Mouse (Mus musculus) pancreas, adult 10 weeks (tissue): ENCODE results near the gene Optn. TPM values are rescaled to one million over a fixed set of nuclear protein-coding genes. Genes with fewer than 3 reads are reported as not detected.

Experiments used
- polyA plus RNA-seq: library from polyadenylated mRNA; stranded (reverse); fragments of 350-450 nt; fragmentation: Illumina TruSeq; extraction: RNeasy Lipid Tissue Mini Kit (QIAGEN cat#74804); gene quantifications from one replicate; pipeline ENCODE4 v1.2.3, GENCODE M21; 2015; ENCODE audit warnings: low read depth, low replicate concordance; ENCODE audit not compliant: insufficient read depth

Gene Optn
- 3.2 TPM for polyA plus RNA-seq

DNA sequence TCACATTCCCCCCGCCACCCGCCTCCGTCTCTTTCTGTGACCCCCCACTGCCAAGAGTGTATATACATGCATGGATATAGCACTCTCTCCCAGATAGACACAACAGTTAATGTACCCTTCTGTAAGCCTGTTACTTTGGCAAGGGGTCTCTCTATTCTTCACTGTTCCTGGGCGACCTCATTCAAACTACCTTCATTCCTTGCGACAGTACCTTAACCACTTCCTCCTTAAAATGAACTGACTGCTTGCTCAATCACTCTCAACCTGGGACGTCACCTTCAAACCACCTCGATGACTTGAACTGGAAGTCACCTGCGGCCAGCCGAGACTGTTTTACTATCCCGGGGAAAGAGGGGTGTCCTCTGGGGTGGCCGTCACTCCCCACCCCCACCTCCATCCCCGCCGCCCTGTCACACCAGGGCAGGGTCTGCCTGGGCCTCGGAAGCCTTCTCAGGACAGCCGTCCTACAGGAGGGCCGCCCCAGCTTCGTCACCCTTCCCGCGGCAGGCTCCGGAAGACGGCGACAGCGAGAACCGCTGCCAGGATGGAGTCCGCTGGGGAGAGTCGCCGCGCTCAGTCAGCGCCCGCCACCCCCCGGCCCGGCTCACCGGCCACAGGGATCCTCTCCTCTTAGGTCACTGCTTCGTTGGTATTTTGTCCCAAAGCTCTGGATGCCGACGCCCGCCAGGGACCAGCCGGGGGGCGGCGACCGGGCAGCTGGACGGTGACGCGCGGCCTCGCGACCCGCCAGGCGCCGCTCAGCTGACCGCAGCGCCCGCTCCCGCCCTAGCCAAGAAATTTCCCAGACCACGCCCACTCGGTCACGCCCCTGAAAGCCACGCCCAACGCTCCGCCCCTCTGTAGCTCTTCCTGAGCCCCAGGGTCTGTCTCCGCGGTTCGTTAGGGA lies at the start of gene Optn:
TSS of gene Optn (minus strand) at position 753 of the 907 bp plus-strand sequence.

DNA sequence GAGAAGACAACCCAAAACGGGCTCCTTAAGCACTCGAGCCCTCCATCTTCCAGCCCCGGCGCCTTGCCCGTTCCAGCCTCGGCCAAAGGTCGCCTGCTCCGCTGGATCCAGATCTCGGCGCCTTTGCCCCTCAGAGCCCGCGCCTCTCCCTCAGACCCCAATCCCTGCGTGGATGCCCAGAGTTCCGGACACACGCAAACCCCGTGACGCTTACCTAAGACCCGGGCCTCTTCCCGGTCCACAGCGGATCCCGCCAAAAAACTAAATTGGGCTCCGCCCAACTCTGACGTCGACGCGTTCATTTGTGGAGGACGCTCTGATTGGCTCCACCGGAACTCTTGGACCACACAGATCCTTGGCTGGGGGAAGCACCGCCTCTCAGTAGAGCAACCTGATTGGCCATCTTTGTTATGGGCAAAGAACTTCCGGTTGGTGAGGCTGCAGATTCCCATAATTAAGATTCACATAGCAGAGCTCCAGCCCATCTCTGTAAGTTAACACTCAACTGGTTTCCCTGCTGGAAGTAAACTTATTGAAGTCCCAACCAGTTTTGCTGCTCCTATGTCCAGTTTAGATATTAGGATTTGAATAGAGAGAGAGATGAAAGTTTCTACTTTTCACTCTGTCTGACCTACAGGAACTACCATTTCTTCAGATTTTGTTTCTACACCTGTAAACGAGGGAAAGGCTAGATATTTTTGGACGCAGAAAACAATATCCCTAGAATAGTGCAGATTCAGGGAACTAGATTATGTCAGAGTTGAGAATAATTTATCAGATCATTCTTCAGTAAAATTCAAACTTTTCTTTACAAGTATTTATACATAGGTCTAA lies 51.1 kb downstream of the Optn start, which contains the start of gene Mcm10:
TSS of gene Mcm10 (minus strand) at position 301 of the 834 bp plus-strand sequence.

DNA sequence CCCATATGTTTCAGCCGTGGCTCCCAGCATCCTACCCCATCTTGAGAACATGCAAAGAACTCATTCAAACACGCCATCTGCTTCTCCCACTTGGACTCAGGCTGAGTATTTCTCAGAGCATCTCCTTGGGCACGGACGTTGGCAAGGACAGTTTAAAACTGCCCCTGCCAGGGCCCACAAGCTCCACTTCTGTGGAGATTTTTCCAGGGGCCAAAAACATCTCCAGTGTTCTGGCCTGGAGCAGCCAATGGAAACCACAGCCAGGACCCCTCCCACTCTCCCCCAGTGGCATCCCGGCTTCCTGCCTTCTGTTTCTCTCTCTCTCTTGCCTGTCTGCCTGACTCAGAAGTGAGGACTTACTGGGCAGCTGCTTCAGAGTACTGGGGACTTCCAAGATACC lies 88.0 kb downstream of the Optn start, which contains the start of gene Ucma:
TSS of gene Ucma (plus strand) at position 316 of the 400 bp plus-strand sequence.

Other genes with a start within 250 kb of the Optn start
- 2.2 TPM for gene Sephs1, start 182.5 kb downstream of the Optn start, polyA plus RNA-seq
- 18.5 TPM for gene Phyh, start 145.0 kb downstream of the Optn start, polyA plus RNA-seq
- gene Ucma, start 87.9 kb downstream of the Optn start, polyA plus RNA-seq, result not detected
- gene Mcm10, start 51.3 kb downstream of the Optn start, polyA plus RNA-seq, result not detected
- gene Ccdc3, start 73.7 kb upstream of the Optn start, polyA plus RNA-seq, result 2.6 TPM